Mouse (Mus musculus) forebrain, embryonic 10.5 days (tissue): ENCODE measurements around the gene C1ql4. TPM values are rescaled to one million over a fixed set of nuclear protein-coding genes. Genes with fewer than 3 reads are reported as not detected.

Source experiments
- microRNA-seq: library from miRNA; unstranded; fragments of <30 nt; microRNA quantifications from one replicate; pipeline ENCODE4, GENCODE M21; 2017
- polyA plus RNA-seq: library from polyadenylated mRNA; unstranded; fragments of >200 nt; fragmentation: Nextera tagmentation; extraction: Ambion mirVana; gene quantifications from 2 replicates; pipeline ENCODE4 v1.2.1, GENCODE M21; 2016

C1ql4 gene
- polyA plus RNA-seq, 1 experiment from 2014 or later, result 0.12 TPM

Small RNA genes within 50 kb of the gene (microRNA-seq; reads per million reads assigned to microRNA genes)
- gene Mir6960, result 0.90 reads per million

Other genes with a start within 250 kb of the C1ql4 start
- 10.8 and 11.8 TPM in 2 replicates for gene Kmt2d, start 216.6 kb downstream of the C1ql4 start, polyA plus RNA-seq
- 22.2 and 25.9 TPM in 2 replicates for gene Rhebl1, start 193.3 kb downstream of the C1ql4 start, polyA plus RNA-seq
- gene Dhh, start 189.3 kb downstream of the C1ql4 start, polyA plus RNA-seq, result 0.24 and 0.48 TPM in 2 replicates
- gene Lmbr1l, start 169.6 kb downstream of the C1ql4 start, polyA plus RNA-seq, result 23.9 and 25.3 TPM in 2 replicates
- 2,760 and 2,766 TPM in 2 replicates for gene Tuba1b, start 153.3 kb downstream of the C1ql4 start, polyA plus RNA-seq
- gene Gm49450, start 134.3 kb downstream of the C1ql4 start, polyA plus RNA-seq, result not detected in 2 replicates
- gene Tuba1a, start 134.1 kb downstream of the C1ql4 start, polyA plus RNA-seq, result 2,769 and 3,107 TPM in 2 replicates
- 160 and 171 TPM in 2 replicates for gene Tuba1c, start 57.9 kb downstream of the C1ql4 start, polyA plus RNA-seq
- gene Prph, start 32.6 kb downstream of the C1ql4 start, polyA plus RNA-seq, result 0.20 and 0.33 TPM in 2 replicates
- gene Troap, start 13.2 kb downstream of the C1ql4 start, polyA plus RNA-seq, result 51.1 and 53.1 TPM in 2 replicates
- gene Dnajc22, start 5.4 kb upstream of the C1ql4 start, polyA plus RNA-seq, result 1.0 and 1.2 TPM in 2 replicates
- gene Spats2, start 38.1 kb upstream of the C1ql4 start, polyA plus RNA-seq, result 53.5 and 56.5 TPM in 2 replicates
- gene Kcnh3, start 137.0 kb upstream of the C1ql4 start, polyA plus RNA-seq, result 0.17 TPM in 1 of 2 replicates, not detected in the other
- 192 and 203 TPM in 2 replicates for gene Mcrs1, start 164.1 kb upstream of the C1ql4 start, polyA plus RNA-seq
- 60.7 and 62.2 TPM in 2 replicates for gene Prpf40b, start 207.3 kb upstream of the C1ql4 start, polyA plus RNA-seq
- gene Fam186b, start 208.1 kb upstream of the C1ql4 start, polyA plus RNA-seq, result 0.11 and 0.17 TPM in 2 replicates